Mouse (Mus musculus) heart, postnatal 0 days (tissue): ENCODE measurements around the gene Tmem251.

ENCODE experiments used
- CTCF ChIP-seq: IDR thresholded peaks from 2 replicates; pipeline ENCODE4 v1.5.1; 2016; ENCODE audit warnings: antibody characterized with exemption, control low read depth, low read depth
- EP300 ChIP-seq: IDR thresholded peaks from 2 replicates; pipeline ENCODE4 v1.6.1; 2016; ENCODE audit warnings: antibody characterized with exemption, low read depth

DNA sequence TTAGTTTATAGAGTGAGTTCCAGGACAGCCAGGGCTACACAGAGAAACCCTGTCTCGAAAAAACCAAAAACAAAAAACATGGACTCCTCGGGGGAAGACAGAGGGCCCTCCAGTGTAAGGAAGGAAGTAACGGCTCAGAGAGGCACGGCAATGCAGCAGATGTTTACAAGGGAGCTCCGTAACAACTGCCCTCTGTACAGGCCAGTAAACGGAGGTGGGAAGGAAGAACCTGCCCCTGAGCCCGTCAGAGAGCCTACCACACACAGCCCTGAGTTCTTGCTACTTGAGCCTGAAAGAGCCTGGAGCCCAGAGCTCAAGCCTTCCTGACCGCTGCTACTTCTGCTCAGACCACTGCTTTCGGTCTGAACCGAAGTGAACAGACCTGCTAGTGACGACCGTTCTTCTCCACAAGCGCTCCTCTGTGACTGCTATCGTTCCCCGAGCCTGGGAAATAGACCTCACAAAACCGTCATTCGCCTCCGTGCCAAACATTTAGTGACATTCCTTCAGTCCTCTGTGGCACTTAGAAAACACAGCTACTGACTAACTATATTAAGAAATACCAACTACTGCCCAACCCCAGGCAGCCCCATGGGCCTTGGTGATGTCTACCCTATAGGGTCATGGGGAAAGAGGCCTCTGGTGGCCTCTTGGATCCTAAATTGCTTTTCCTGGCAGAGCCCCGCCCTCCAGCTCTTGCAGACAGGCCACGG, 30.3 kb upstream of the Tmem251 start:
- no peak for TF ChIP-seq CTCF
- no peak for TF ChIP-seq EP300
